Mouse (Mus musculus) spleen, adult 12 weeks (tissue): Measurements from ENCODE around the gene Abhd12.

ENCODE experiments used
- DNase-seq: peaks from one replicate; pipeline ENCODE4 v3.0.0; 2022; ENCODE audit warnings: low spot score

The Abhd12 gene

DNA sequence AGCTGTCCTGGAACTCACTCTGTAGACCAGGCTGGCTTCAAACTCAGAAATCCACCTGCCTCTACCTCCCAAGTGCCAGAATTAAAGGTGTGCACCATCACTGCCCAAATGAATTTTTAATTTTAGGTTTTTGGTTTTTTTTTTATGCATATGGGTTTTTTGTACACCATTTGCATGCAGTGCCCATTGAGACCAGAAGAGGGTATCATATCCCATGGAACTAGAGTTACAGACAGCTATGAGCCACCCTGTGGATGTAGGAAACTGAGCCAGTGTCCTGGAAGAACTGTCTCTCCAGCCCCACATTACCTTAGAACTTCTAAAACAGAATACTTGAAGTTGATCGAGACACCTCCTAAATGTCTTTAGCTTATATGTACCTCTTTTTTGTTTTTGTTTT, 101.5 kb downstream of the Abhd12 start:
- no peak for DNase-seq

- no peak for DNase-seq
Measured at GRCm38 (mm10) chr2:150800616-150801015, 103.9 kb downstream of the Abhd12 start.

DNA sequence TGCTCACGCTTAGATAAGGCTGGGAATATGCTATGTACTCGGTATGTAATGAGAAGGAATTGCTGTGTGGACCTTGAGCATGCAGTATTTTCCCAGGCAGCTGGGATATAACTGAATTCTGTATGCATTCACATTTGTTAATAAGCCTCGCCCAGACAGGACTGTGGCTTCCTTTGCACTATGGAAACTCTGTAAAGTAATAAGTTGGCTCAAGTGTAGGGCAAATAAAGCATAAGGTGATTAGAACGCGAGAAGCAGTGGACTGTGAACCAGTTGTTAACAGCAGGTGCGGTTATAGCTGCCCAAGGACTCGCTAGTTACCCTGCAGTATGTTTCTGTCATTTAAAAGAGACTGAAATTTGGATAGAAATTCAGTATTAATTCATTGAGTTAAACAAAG, 106.5 kb downstream of the Abhd12 start:
- DNase-seq = no peak

DNA sequence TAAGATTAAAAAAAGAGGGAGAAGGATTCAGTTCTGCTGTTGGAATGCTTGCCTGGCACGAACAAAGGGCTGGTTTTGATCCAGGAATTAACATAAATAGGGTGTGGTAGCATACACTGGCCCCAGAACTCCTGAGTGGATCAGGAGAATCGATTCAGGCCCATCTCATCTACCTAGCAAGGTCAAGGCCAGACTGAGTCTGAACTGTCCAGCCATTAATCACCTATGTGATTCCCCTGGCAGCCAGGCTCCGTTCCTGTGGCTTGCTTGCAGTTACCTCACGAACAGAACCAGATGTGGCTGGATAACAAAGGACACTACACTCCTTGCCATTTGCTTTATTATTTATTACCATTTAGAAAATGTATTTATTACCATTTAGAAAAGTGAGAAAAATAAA, 111.2 kb downstream of the Abhd12 start:
- DNase-seq = no peak

DNA sequence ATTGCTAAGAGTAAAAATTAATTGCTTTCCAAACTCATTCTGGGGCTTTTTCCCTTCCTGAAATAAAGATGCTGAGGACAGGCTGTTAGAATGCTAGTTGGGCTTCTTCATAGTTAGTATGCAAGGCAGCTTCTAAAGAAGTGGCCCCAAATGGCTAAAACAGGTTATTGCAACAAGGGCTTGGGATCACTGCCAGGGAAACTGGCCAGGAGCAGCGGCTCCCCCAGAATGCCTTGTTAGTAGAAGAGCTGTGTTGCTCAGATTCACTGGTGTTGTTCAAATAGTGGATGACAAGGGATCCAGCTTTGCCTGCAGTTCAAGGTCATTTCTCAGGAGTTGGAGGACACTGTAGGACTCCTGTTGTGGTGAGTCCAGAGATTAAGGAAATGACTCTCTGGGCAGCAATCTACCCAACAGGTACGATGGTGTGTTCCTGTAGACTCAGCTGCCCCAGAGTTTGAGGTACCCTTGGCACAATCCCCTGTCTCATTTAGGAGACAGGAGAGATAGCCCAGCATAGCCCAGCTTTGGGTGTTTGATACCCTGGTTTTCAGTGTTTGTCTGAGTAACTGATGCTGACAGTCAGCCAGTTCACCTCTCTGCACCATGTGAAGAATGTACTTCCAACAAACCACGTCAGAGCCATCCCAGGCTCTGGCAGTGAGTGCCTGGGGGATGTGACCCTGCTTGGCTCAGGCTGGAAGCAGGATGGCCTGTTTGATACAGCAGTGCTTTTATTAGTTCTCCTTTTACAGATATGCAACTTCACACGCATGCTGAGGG, 115.6 kb downstream of the Abhd12 start:
- no peak for DNase-seq

DNA sequence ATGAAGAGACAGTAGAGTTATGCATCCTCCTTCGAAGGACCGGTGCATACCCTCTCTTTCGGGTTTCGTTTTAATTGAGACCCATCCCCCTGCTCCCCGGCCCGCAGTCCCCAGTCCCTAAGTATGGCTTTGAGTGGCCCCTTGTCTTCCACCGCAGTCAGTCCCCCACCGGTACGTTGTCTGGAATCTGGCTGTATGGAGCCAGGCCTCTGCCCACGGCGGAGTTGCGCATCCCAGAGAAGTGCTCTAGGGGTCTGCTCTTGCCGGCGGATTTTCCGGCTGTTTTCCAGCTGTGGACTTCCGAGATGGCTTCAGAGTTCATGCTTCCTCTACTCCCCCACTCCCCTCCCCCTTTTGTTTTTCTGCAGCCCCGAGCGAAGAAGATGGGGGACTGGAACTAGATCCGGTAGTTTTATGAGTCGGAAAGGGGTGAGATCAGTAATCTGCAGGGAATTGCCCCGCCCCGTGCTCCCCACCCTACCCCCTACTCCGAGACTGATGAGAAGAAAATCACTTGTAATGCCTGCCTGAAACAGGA, 117.2 kb downstream of the Abhd12 start:
- no peak for DNase-seq

DNA sequence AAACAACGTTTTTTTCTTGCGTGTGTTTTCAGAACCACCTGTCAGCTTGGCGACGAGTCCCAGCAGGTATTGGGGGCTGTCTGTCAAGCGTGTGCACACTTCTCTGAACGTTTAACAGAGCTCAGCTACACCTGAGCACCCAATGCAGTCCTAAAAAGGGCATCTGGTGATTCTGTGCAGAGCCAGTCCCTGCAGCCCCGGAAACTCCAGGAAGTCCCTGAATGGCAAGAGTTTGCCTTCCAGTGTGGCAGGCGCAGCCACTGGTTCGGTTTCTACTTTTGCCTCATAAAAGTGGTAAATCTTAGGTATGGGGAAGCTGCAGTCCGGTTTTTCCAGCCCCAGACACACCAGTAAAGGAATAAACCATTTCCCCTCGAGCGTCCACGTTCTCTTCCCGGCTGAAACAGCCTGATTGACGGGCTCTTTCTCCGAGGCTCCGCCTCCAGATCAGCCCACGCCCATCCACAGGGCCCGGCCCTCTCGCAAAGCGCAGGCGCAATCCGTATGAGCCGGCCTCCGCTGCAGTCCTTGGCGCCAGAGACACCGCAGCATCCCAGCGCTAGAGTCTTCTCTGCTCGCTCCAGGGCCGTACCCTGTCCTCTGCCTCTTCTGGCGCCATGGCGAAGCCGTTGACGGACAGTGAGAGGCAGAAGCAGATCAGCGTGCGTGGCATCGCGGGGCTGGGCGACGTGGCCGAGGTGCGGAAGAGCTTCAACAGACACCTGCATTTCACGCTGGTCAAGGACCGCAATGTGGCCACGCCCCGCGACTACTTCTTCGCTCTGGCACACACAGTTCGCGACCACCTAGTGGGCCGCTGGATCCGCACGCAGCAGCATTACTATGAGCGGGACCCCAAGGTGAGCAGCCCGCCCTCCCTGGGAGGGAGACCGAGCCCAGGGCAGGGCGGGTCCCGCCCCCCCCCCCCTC, 118.0 kb downstream of the Abhd12 start, which contains the start of gene Pygb:
Pygb (plus strand) TSS at position 485 of the 930 bp plus-strand sequence.
- peak; percentile 72 for DNase-seq

GRCm38 (mm10) chr2:150782801-150783200, 121.7 kb downstream of the Abhd12 start:
- no peak for DNase-seq
